Mouse (Mus musculus): Measurements from ENCODE around the gene Eef1akmt1. TPM values are rescaled to one million over a fixed set of nuclear protein-coding genes. Genes with fewer than 3 reads are reported as not detected.

Gene Eef1akmt1
- total and polyA plus RNA-seq, 3 experiments, result 40.6 to 51.0 TPM; not detected in 1

GRCm38 (mm10) chr14:57540683-57541082, 30.7 kb downstream of the Eef1akmt1 start:
- H3K4me1 ChIP-seq (ENCODE audit: control insufficient read depth in 1 of 2, insufficient read depth in 2 of 2, low read length in 2 of 2), result peaks cover 0 to 18% of the 10 kb centered on the region in 2 experiments; a peak in 3 of 4 replicates
- DNase-seq (ENCODE audit: low read depth, low spot score), result no peak
- no peak overlapping the region for H3K9ac ChIP-seq (ENCODE audit: control insufficient read depth, low read depth, low read length, poor library complexity, severe bottlenecking)
- H3K9me3 ChIP-seq (replicated peaks; ENCODE audit: insufficient read depth, low read length), result no peaks in the 10 kb centered on the region
- H3K4me3 ChIP-seq (ENCODE audit: control insufficient read depth in 1 of 2, insufficient read depth in 1 of 2, low read depth in 2 of 2, low read length in 2 of 2), result no peak overlapping the region
- TF ChIP-seq TCF12 (IDR thresholded peaks at IDR 0.05; ENCODE audit: low read depth, low read length) (no peak), POLR2AphosphoS2 (IDR thresholded peaks at IDR 0.05; ENCODE audit: low read length) (no peak), ZKSCAN1 (IDR thresholded peaks at IDR 0.05; ENCODE audit: low read depth, low read length) (no peak), POLR2A (IDR thresholded peaks at IDR 0.05; ENCODE audit: control insufficient read depth in 1 of 2, insufficient read depth in 1 of 2, low read depth in 1 of 2, low read length in 2 of 2, poor library complexity in 1 of 2) (no peak), SMC3 (IDR thresholded peaks at IDR 0.05; ENCODE audit: low read depth, low read length) (no peak), MAX (IDR thresholded peaks at IDR 0.05; ENCODE audit: low read length) (no peak), NRF1 (IDR thresholded peaks at IDR 0.05; ENCODE audit: insufficient read depth, low read depth, low read length, poor library complexity, severe bottlenecking) (no peak), MEF2A (IDR thresholded peaks at IDR 0.05; ENCODE audit: extremely low read depth, insufficient replicate concordance, low read depth, low read length, poor library complexity, severe bottlenecking) (no peak), ZNF384 (IDR thresholded peaks at IDR 0.05; ENCODE audit: low read depth, low read length) (no peak), MYC (IDR thresholded peaks at IDR 0.05; ENCODE audit: low read depth, low read length) (no peak), GABPA (IDR thresholded peaks at IDR 0.05; ENCODE audit: low read depth, low read length) (no peak), NELFE (IDR thresholded peaks at IDR 0.05; ENCODE audit: low read depth, low read length) (no peak), RAD21 (IDR thresholded peaks at IDR 0.05; ENCODE audit: low read depth, low read length) (no peak), JUND (IDR thresholded peaks at IDR 0.05; ENCODE audit: low read depth, low read length) (no peak), POLR2AphosphoS5 (IDR thresholded peaks at IDR 0.05; ENCODE audit: borderline replicate concordance, low read depth, low read length) (no peak), EP300 (IDR thresholded peaks at IDR 0.05; ENCODE audit: low read depth in 1 of 2, low read length in 2 of 2) (no peak), UBTF (IDR thresholded peaks at IDR 0.05; ENCODE audit: borderline replicate concordance, insufficient read depth, low read depth, low read length) (no peak), MXI1 (IDR thresholded peaks at IDR 0.05; ENCODE audit: low read depth, low read length) (no peak), SIN3A (IDR thresholded peaks at IDR 0.05; ENCODE audit: low read length) (no peak)
- H3K27me3 ChIP-seq (ENCODE audit: control insufficient read depth in 1 of 2, insufficient read depth in 2 of 2, low read length in 2 of 2), result no peaks in the 10 kb centered on the region
- H3K79me2 ChIP-seq (ENCODE audit: control insufficient read depth, insufficient read depth, low read length, poor library complexity), result no peaks in the 10 kb centered on the region
- no peak overlapping the region for H3K27ac ChIP-seq (ENCODE audit: control insufficient read depth, low read depth, low read length)
- H3K36me3 ChIP-seq (ENCODE audit: control insufficient read depth in 1 of 2, insufficient read depth in 2 of 2, low read length in 2 of 2), result peaks cover 0 to 7% of the 10 kb centered on the region in 2 experiments; a peak in 2 of 4 replicates

GRCm38 (mm10) chr14:57537261-57538015, 34.0 kb downstream of the Eef1akmt1 start:
- peaks cover 0 to 4% of the 10 kb centered on the region in 2 experiments; a peak in 2 of 4 replicates for H3K4me1 ChIP-seq (ENCODE audit: control insufficient read depth in 1 of 2, insufficient read depth in 2 of 2, low read length in 2 of 2)
- no peaks in the 10 kb centered on the region for H3K9me3 ChIP-seq (replicated peaks; ENCODE audit: insufficient read depth, low read length)
- H3K36me3 ChIP-seq (ENCODE audit: control insufficient read depth in 1 of 2, insufficient read depth in 2 of 2, low read length in 2 of 2), result no peaks in the 10 kb centered on the region
- H3K4me3 ChIP-seq (ENCODE audit: control insufficient read depth in 1 of 2, insufficient read depth in 1 of 2, low read depth in 2 of 2, low read length in 2 of 2), result peak overlapping the region; percentile 2 to 33; a peak in 2 of 4 replicates
- peak overlapping the region; percentile 2; the same call in 1 of the 2 replicates for H3K9ac ChIP-seq (ENCODE audit: control insufficient read depth, low read depth, low read length, poor library complexity, severe bottlenecking)
- H3K27ac ChIP-seq (ENCODE audit: control insufficient read depth, low read depth, low read length), result no peak overlapping the region
- H3K79me2 ChIP-seq (ENCODE audit: control insufficient read depth, insufficient read depth, low read length, poor library complexity), result no peaks in the 10 kb centered on the region
- peak; percentile 80 for DNase-seq (ENCODE audit: low read depth, low spot score)
- H3K27me3 ChIP-seq (ENCODE audit: control insufficient read depth in 1 of 2, insufficient read depth in 2 of 2, low read length in 2 of 2), result no peaks in the 10 kb centered on the region
- no peak for TF ChIP-seq RCOR1 (IDR thresholded peaks at IDR 0.05; ENCODE audit: low read depth, low read length)
- TF ChIP-seq CHD2 (IDR thresholded peaks at IDR 0.05; ENCODE audit: low read length), result no peak
- peak in 1 of 2 experiments; percentile 27; a peak in 1 of 4 replicates for TF ChIP-seq EP300 (IDR thresholded peaks at IDR 0.05; ENCODE audit: low read depth in 1 of 2, low read length in 2 of 2)
- TF ChIP-seq TAL1 (IDR thresholded peaks at IDR 0.05; ENCODE audit: low read length), result no peak
- no peak for TF ChIP-seq CTCF (IDR thresholded peaks at IDR 0.05 in 2 of 3, conservative IDR thresholded peaks at IDR 0.05 in 1 of 3; ENCODE audit: control insufficient read depth in 1 of 3, insufficient read depth in 1 of 3, low read depth in 2 of 3, low read length in 3 of 3, poor library complexity in 1 of 3, severe bottlenecking in 1 of 3)
- no peak for TF ChIP-seq ETS1 (IDR thresholded peaks at IDR 0.05; ENCODE audit: low read depth, low read length)
